Mouse (Mus musculus) embryo, embryonic 9.5 days (tissue): Measurements from ENCODE around the gene Gtpbp3.

Experiments used
- DNase-seq: peaks from one replicate; pipeline ENCODE4 v3.0.0-alpha.2; 2017; ENCODE audit errors: extremely low spot score

The Gtpbp3 gene

GRCm38 (mm10) chr8:71469411-71469810 is 18.5 kb upstream of the Gtpbp3 start:
- no peak for DNase-seq

GRCm38 (mm10) chr8:71470146-71470912 is 17.6 kb upstream of the Gtpbp3 start:
- DNase-seq, result no peak

DNA sequence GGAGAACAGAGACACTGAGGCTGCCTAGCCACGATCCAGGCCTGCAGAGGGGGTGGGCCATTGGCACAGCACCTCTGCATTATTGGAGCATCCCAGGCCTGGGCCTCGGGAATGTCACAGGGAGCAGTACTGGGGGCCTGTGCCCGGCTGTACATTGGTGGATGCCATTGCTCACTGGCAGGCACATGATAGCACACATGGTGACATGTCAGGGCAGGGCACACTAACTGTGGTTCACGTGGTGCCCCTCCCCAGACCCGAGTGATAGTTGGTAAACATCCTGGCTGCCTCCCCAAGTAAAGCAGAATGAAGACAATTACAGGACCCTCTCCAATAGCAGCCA is 17.0 kb upstream of the Gtpbp3 start:
- DNase-seq, result no peak

- DNase-seq, result no peak
These were observed 16.0 kb upstream of the Gtpbp3 start for GRCm38 (mm10) chr8:71471861-71472260.

- no peak for DNase-seq
These were observed 15.1 kb upstream of the Gtpbp3 start for GRCm38 (mm10) chr8:71472601-71473386.

GRCm38 (mm10) chr8:71474344-71474743 is 13.6 kb upstream of the Gtpbp3 start:
- no peak for DNase-seq

GRCm38 (mm10) chr8:71474785-71475701 is 12.9 kb upstream of the Gtpbp3 start:
- DNase-seq, result no peak

- no peak for DNase-seq
These were observed 12.2 kb upstream of the Gtpbp3 start for GRCm38 (mm10) chr8:71475702-71476075.

GRCm38 (mm10) chr8:71476099-71476940 is 11.6 kb upstream of the Gtpbp3 start:
- peak; percentile 88 for DNase-seq

DNA sequence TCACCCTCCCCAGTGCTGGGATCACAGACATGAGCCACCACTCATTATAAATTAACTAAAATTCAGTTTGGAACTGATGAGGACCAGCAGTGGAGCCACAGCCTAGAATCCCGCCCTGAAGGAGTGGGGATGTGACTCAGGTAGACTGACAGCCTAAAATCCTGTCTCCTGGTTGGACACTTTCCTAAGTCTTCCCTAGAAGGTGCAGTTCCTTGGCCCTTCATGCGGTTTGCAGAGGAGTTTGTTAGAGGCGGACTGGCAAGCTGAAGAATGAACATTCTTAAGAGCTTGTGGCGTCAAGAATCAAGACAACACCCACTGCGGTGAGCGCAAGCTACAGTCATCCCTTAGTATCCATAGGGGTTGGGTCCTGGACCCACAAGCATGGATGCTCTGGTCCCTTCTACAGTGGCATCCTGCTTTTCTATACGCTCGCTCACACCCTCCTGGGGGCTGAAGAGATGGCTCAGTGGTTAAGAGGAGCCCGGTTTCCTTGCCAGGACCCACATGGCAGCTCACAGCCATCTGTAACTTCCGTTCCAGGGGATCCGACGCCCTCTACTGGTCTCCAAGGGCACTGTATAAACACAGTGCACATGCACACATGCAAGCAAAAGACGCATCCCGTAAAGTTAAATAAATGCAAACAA is 10.6 kb upstream of the Gtpbp3 start:
- no peak for DNase-seq

DNA sequence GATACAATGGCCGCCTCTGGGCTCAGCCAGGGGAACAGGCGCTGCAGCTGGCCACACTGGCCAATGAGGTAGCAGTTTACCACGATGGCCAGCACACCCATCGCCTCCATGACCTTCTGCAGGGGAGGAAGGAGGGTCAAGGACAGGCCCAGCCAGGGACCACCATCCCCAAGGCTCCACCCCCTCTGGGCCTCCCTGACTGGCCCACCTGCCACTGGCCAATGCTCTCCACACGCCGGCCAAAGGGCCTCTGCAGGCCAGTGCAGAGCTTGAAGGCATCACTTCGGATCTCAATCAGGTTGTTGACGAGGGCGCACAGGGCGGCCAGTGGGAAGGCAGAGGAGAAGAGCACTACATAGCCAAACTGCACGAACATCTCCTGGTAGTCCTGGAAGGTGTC is 9.0 kb upstream of the Gtpbp3 start:
- no peak for DNase-seq

GRCm38 (mm10) chr8:71483932-71484331 is 4.0 kb upstream of the Gtpbp3 start:
- peak; percentile 53 for DNase-seq

DNA sequence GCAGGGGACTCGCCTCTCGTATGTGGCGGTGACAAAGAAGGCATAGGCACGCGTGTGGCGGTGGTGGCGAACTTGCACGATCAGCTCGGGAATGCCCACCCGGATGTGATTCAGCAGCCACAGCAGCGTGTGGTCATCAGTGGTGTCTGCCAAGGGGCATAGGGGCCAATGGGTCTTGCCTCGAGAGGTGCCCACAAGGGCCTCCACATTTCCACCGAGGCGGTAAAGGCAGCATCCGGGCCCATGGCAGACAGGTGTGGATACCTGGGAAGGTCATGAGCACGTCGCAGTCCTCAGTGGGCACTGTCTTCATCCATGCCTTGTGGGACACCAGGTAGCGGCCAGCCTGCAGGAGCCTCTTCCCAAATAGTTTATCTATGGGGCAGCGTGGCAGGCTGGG is 3.2 kb upstream of the Gtpbp3 start:
- no peak for DNase-seq

- peak; percentile 87 for DNase-seq
These were observed 2.5 kb upstream of the Gtpbp3 start, which contains the start of gene Ano8 for GRCm38 (mm10) chr8:71485142-71486135. Gene Ano8 (minus strand): TSS chr8:71485963.

GRCm38 (mm10) chr8:71486136-71486529 is 1.8 kb upstream of the Gtpbp3 start:
- DNase-seq, result no peak

- peak; percentile 92 for DNase-seq
These were observed 551 bp downstream of the Gtpbp3 start for GRCm38 (mm10) chr8:71488454-71488853.

DNA sequence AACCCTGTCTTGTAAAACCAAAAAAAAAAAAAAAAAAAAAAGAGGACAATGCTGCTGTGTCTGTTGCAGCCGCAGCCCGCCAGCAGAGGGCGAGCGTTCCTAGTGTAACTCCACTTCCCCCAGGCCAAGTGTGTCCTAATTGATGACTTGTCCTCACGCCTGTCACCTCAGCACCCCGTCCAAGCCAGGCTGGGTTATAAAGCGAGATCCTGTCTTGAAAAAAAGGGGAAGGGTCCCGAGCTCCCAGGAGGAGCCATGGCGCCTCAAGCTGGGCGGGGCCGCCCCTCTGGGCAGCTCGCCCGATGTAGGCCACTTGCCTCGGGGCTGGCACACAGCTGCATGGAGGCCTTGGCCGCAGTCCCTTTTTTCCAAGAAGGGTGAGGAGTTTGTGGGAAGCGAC is 7.1 kb downstream of the Gtpbp3 start:
- DNase-seq, result peak; percentile 79

- no peak for DNase-seq
These were observed 7.9 kb downstream of the Gtpbp3 start for GRCm38 (mm10) chr8:71495811-71496210.

DNA sequence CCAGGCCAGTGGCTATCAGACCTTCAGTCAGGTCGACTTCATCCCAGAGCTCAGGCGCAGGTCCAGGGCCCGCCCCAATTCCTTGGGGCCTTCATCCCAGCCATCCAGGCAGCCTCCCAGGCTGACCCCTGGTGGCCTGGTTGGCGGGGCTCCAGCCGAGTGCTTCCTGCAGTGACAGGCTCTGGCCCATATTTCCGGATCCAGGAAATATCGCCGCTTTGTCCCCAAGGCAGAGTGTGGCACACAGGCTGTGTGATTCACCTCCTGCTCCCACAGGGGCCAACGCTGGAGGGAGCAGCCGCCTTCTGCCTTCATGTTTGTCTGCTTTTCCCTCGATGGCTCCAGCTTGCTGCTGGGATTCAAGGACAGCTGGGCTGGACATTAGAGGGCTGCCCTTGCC is 8.6 kb downstream of the Gtpbp3 start:
- peak; percentile 42 for DNase-seq
